ENCODE assay signal across 15 mouse cellular contexts in genomic region chr3:21842545-21843291, GRCm38 (mm10).
DNase-seq lines count a peak whose midpoint lies in the region; ATAC-seq and TF ChIP-seq lines count a peak whose summit lies in the region.
"Had no signal": no experiment of that assay in that cellular context is flagged by ENCODE, and none has a peak within 500 bp of the region (broad histone marks: within the 10 kb centered on the region; RNA-seq: fewer than 3 reads in every experiment).

No protein-coding gene starts in this region.

- no peak for TF ChIP-seq CTCF in kidney, postnatal 0 days (IDR thresholded peaks at IDR 0.05; ENCODE audit: low read depth)

- peaks cover 7% of the 10 kb centered on the region for H3K4me1 ChIP-seq in embryonic facial prominence, embryonic 14.5 days (ENCODE audit: control insufficient read depth, insufficient read depth, low read length)
- peaks cover 5% of the 10 kb centered on the region for H3K4me1 ChIP-seq in embryonic facial prominence, embryonic 10.5 days
- no peaks in the 10 kb centered on the region for H3K4me1 ChIP-seq in kidney, postnatal 0 days (replicated peaks; ENCODE audit: insufficient read depth, low read length)
- peaks cover 10% of the 10 kb centered on the region for H3K4me1 ChIP-seq in hindbrain, embryonic 14.5 days (replicated peaks; ENCODE audit: control insufficient read depth, insufficient read depth, low read length)

- H3K36me3 ChIP-seq in embryonic facial prominence, embryonic 14.5 days (ENCODE audit: control insufficient read depth, insufficient read depth, low read length): no peaks in the 10 kb centered on the region
- H3K36me3 ChIP-seq in embryonic facial prominence, embryonic 10.5 days (replicated peaks): no peaks in the 10 kb centered on the region
- no peaks in the 10 kb centered on the region for H3K36me3 ChIP-seq in kidney, postnatal 0 days (ENCODE audit: insufficient read depth, low read length)
- H3K36me3 ChIP-seq in hindbrain, embryonic 14.5 days (replicated peaks; ENCODE audit: control insufficient read depth, insufficient read depth): no peaks in the 10 kb centered on the region
- H3K36me3 ChIP-seq: G1E had no signal

- no peak for ATAC-seq in embryonic facial prominence, embryonic 14.5 days (ENCODE audit: low read depth)
- ATAC-seq in kidney, postnatal 0 days (replicated peaks; ENCODE audit: low FRiP score, low read depth): no peak
- ATAC-seq in hindbrain, embryonic 14.5 days (ENCODE audit: low FRiP score): no peak
- no peak for ATAC-seq in monocyte, adult 5-6 weeks (replicated peaks; ENCODE audit: insufficient number of reproducible peaks, low FRiP score, low TSS enrichment, poor library complexity, severe bottlenecking)
- ATAC-seq: intestine, embryonic 16.5 days had no signal

- H3K4me2 ChIP-seq in embryonic facial prominence, embryonic 14.5 days (ENCODE audit: low read depth, low read length): no peak overlapping the region
- no peak overlapping the region for H3K4me2 ChIP-seq in kidney, postnatal 0 days (ENCODE audit: low read length)
- H3K4me2 ChIP-seq in hindbrain, embryonic 14.5 days (replicated peaks): no peak overlapping the region

- no peak overlapping the region for H3K27ac ChIP-seq in embryonic facial prominence, embryonic 14.5 days (replicated peaks; ENCODE audit: low read depth, low read length)
- H3K27ac ChIP-seq in embryonic facial prominence, embryonic 10.5 days (replicated peaks): no peak overlapping the region
- H3K27ac ChIP-seq in kidney, postnatal 0 days: no peak overlapping the region
- H3K27ac ChIP-seq in hindbrain, embryonic 14.5 days: peak overlapping the region; percentile 52; the same call in 1 of the 2 replicates
- H3K27ac ChIP-seq: liver, embryonic 14.5 days had no signal

- WGBS in embryonic facial prominence, embryonic 14.5 days: 49% methylated on average over 10 of the region's 10 CpGs
- WGBS in embryonic facial prominence, embryonic 10.5 days: 80% methylated on average over 10 of the region's 10 CpGs
- WGBS in kidney, postnatal 0 days: 24% methylated on average over 10 of the region's 10 CpGs
- 36% methylated on average over 10 of the region's 10 CpGs for WGBS in hindbrain, embryonic 14.5 days

- DNase-seq in embryonic facial prominence, embryonic 14.5 days (ENCODE audit: low spot score): peak; percentile 22
- no peak for DNase-seq in embryonic facial prominence, embryonic 10.5 days (ENCODE audit: low spot score)
- peak; percentile 32 for DNase-seq in kidney, postnatal 0 days (ENCODE audit: low spot score)
- no peak for DNase-seq in kidney, postnatal 14 days
- peak; percentile 33 for DNase-seq in 3T3-L1 (ENCODE audit: low read depth, low spot score)
- DNase-seq in hindbrain, embryonic 14.5 days (ENCODE audit: low spot score): no peak
- DNase-seq in retina, postnatal 1 day: no peak
- DNase-seq: cerebellum, adult 18-20 months; heart, postnatal 10 days; left cerebral cortex, postnatal 4 days; lung, postnatal 4 days had no signal

- H3K4me3 ChIP-seq in embryonic facial prominence, embryonic 14.5 days (ENCODE audit: low read depth, low read length): no peak overlapping the region
- no peak overlapping the region for H3K4me3 ChIP-seq in embryonic facial prominence, embryonic 10.5 days
- H3K4me3 ChIP-seq in kidney, postnatal 0 days (replicated peaks; ENCODE audit: low read depth, low read length): no peak overlapping the region
- no peak overlapping the region for H3K4me3 ChIP-seq in hindbrain, embryonic 14.5 days (replicated peaks; ENCODE audit: low read length)

- H3K27me3 ChIP-seq in embryonic facial prominence, embryonic 14.5 days (replicated peaks; ENCODE audit: control insufficient read depth, insufficient read depth, low read length): no peaks in the 10 kb centered on the region
- H3K27me3 ChIP-seq in embryonic facial prominence, embryonic 10.5 days (replicated peaks; ENCODE audit: low read depth, poor library complexity, severe bottlenecking): no peaks in the 10 kb centered on the region
- H3K27me3 ChIP-seq in kidney, postnatal 0 days (ENCODE audit: insufficient read depth, low read length): no peaks in the 10 kb centered on the region
- no peaks in the 10 kb centered on the region for H3K27me3 ChIP-seq in hindbrain, embryonic 14.5 days (ENCODE audit: control insufficient read depth, insufficient read depth, low read length)

- no peaks in the 10 kb centered on the region for H3K9me3 ChIP-seq in embryonic facial prominence, embryonic 14.5 days (ENCODE audit: control insufficient read depth, low read length)
- no peaks in the 10 kb centered on the region for H3K9me3 ChIP-seq in embryonic facial prominence, embryonic 10.5 days
- H3K9me3 ChIP-seq in kidney, postnatal 0 days (replicated peaks; ENCODE audit: low read length): no peaks in the 10 kb centered on the region
- H3K9me3 ChIP-seq in hindbrain, embryonic 14.5 days (ENCODE audit: control insufficient read depth, low read length): no peaks in the 10 kb centered on the region
- H3K9me3 ChIP-seq: G1E had no signal

- H3K9ac ChIP-seq in embryonic facial prominence, embryonic 14.5 days (ENCODE audit: low read depth, low read length): no peak overlapping the region
- no peak overlapping the region for H3K9ac ChIP-seq in kidney, postnatal 0 days (ENCODE audit: low read depth, low read length)
- H3K9ac ChIP-seq in hindbrain, embryonic 14.5 days: no peak overlapping the region; the same call in 1 of the 2 replicates
- H3K9ac ChIP-seq: liver, embryonic 14.5 days had no signal

Comparison
In these comparisons a context has a peak if more than half of its experiments do, and no peak if none do; other contexts are left out.
1. DNase-seq: peak in embryonic facial prominence, embryonic 14.5 days (single experiment), kidney, postnatal 0 days (single experiment) and 3T3-L1 (single experiment); none in embryonic facial prominence, embryonic 10.5 days (single experiment), kidney, postnatal 14 days (single experiment), hindbrain, embryonic 14.5 days (single experiment) and retina, postnatal 1 day (single experiment).